Mouse (Mus musculus) kidney, adult 2 months (tissue): ENCODE data around the gene Proser2. TPM values are rescaled to one million over a fixed set of nuclear protein-coding genes. Genes with fewer than 3 reads are reported as not detected.
A peak's percentile ranks its signal among the peaks of the same experiment; 100 is the strongest.

Source experiments
- DNase-seq: peaks from one replicate; pipeline ENCODE4 v3.0.0; 2021
- H3K27ac ChIP-seq: fragments of 200-500 bp; 2 replicates; pipeline ENCODE4 v1.5.1; 2012; ENCODE audit warnings: low read depth, low read length, control low read depth, inconsistent platforms; ENCODE audit not compliant: insufficient read depth
- H3K27me3 ChIP-seq: fragments of 200-500 bp; replicated peaks from 2 replicates; pipeline ENCODE4 v1.6.1; 2012; ENCODE audit warnings: mild to moderate bottlenecking, moderate library complexity, low read length, inconsistent platforms; ENCODE audit not compliant: control insufficient read depth, insufficient read depth
- H3K36me3 ChIP-seq: fragments of 200-500 bp; 2 replicates; pipeline ENCODE4 v1.6.1; 2012; ENCODE audit warnings: mild to moderate bottlenecking, moderate library complexity, low read length, inconsistent platforms; ENCODE audit not compliant: control insufficient read depth, insufficient read depth
- H3K4me1 ChIP-seq: fragments of 200-500 bp; 2 replicates; pipeline ENCODE4 v1.6.1; 2011; ENCODE audit warnings: low read length; ENCODE audit not compliant: control insufficient read depth, insufficient read depth
- H3K4me3 ChIP-seq: fragments of 200-500 bp; 2 replicates; pipeline ENCODE4 v1.5.1; 2011; ENCODE audit warnings: mild to moderate bottlenecking, low read depth, low read length, control low read depth; ENCODE audit not compliant: insufficient read depth
- CTCF ChIP-seq: fragments of 200-500 bp; conservative IDR thresholded peaks from 2 replicates; pipeline ENCODE4 v1.5.1; 2011; ENCODE audit warnings: low read depth, mild to moderate bottlenecking, control low read depth, low read length, moderate library complexity, mixed read lengths; ENCODE audit not compliant: insufficient read depth, insufficient read length
- POLR2A ChIP-seq: fragments of 200-500 bp; IDR thresholded peaks from one replicate; pipeline ENCODE4 v1.6.1; 2011; ENCODE audit warnings: low read depth, low read length, control low read depth
- WGBS: fragments of 180-500 bp; shearing (Covaris S2); methylation state at CpG from one replicate; pipeline ENCODE4 v1.1.7; 2018; 5-methylcytosine and 5-hydroxymethylcytosine counted together
- polyA plus RNA-seq: library from polyadenylated mRNA; depleted of rRNA; stranded (reverse); fragments of >200 nt; gene quantifications from 2 replicates; pipeline ENCODE4 v1.2.3, GENCODE M21; 2012

Proser2 gene
- polyA plus RNA-seq, 1 experiment = 7.9 TPM

GRCm38 (mm10) chr2:6128136-6128805, 1.7 kb downstream of the Proser2 start:
- no peak for DNase-seq
- WGBS = 85% methylated on average over 11 of the region's 11 CpGs

GRCm38 (mm10) chr2:6123046-6123445, 7.0 kb downstream of the Proser2 start:
- Histone ChIP-seq H3K4me1 (no peaks in the 10 kb centered on the region; the same call in 1 of the 2 replicates), H3K27ac (no peak overlapping the region), H3K4me3 (no peak overlapping the region), H3K36me3 (no peaks in the 10 kb centered on the region), H3K27me3 (no peaks in the 10 kb centered on the region)
- no peak for DNase-seq
- WGBS = 88% methylated on average over 7 of the region's 7 CpGs
- TF ChIP-seq POLR2A (no peak), CTCF (no peak)

More at GRCm38 (mm10) chr2:6128136-6128805, 1.7 kb downstream of the Proser2 start:
- TF ChIP-seq POLR2A (no peak), CTCF (no peak)
- no peaks in the 10 kb centered on the region for H3K27me3 ChIP-seq
- H3K4me3 ChIP-seq = no peak overlapping the region
- no peaks in the 10 kb centered on the region for H3K4me1 ChIP-seq
- H3K27ac ChIP-seq = no peak overlapping the region
- H3K36me3 ChIP-seq = no peaks in the 10 kb centered on the region

DNA sequence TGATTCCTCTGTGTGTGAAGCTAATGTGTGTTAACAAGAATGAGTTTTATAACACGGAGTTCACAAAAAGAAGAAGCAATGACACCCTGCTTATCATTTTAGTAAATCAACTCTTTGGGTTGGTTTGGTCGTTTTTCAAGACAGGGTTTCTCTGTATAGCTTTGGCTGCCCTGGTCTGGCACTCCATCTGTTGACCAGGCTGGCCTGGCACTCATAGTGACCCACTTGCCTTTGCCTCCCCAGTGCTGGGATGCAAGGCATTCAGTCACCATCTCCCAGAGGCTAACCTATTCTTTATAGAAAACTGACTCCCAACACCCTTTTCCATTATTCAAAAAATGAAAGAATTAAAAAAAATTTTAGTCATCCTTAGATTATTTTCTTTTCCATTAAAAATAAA, 8.9 kb downstream of the Proser2 start:
- WGBS = 81% methylated on average over 2 of the region's 2 CpGs

GRCm38 (mm10) chr2:6118246-6118645, 11.8 kb downstream of the Proser2 start:
- WGBS = 56% methylated on average over 10 of the region's 10 CpGs

More for the DNA sequence above, 8.9 kb downstream of the Proser2 start:
- Histone ChIP-seq H3K4me3 (no peak overlapping the region), H3K27me3 (no peaks in the 10 kb centered on the region), H3K27ac (no peak overlapping the region), H3K4me1 (no peaks in the 10 kb centered on the region; the same call in 1 of the 2 replicates), H3K36me3 (no peaks in the 10 kb centered on the region)
- TF ChIP-seq POLR2A = no peak
- no peak for TF ChIP-seq CTCF
- no peak for DNase-seq

GRCm38 (mm10) chr2:6113792-6114191, 16.2 kb downstream of the Proser2 start:
- no peak for DNase-seq
- H3K27me3 ChIP-seq = no peaks in the 10 kb centered on the region
- H3K36me3 ChIP-seq = no peaks in the 10 kb centered on the region
- no peak for TF ChIP-seq CTCF
- TF ChIP-seq POLR2A = no peak
- H3K27ac ChIP-seq = no peak overlapping the region
- no peak overlapping the region for H3K4me3 ChIP-seq
- H3K4me1 ChIP-seq = no peaks in the 10 kb centered on the region; the same call in 1 of the 2 replicates
- WGBS = 71% methylated on average over 12 of the region's 12 CpGs

More at GRCm38 (mm10) chr2:6118246-6118645, 11.8 kb downstream of the Proser2 start:
- DNase-seq = peak; percentile 70
- Histone ChIP-seq H3K27me3 (no peaks in the 10 kb centered on the region), H3K4me3 (no peak overlapping the region), H3K4me1 (no peaks in the 10 kb centered on the region; the same call in 1 of the 2 replicates), H3K36me3 (no peaks in the 10 kb centered on the region), H3K27ac (no peak overlapping the region)
- no peak for TF ChIP-seq CTCF
- TF ChIP-seq POLR2A = no peak

DNA sequence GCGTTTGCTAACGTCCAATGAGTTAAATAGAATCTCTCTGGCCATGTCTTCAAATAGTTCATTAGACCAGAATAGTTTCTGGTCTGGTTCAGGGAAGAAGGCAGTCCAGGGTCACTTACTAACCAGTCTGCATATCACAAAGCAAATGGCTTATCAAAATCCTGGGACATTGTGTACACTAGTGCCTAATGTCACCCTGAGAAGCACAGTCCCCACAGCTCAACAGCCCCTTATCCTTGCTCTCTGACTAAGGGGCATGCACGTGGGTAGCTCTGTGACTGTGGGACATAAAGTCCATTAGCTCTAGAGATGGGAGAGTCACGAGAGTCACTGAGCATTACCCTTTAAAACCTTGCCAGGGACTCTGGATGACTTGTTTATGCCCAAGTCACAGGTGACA, 17.4 kb downstream of the Proser2 start:
- 85% methylated on average over 4 of the region's 4 CpGs for WGBS
- H3K27me3 ChIP-seq = no peaks in the 10 kb centered on the region
- TF ChIP-seq POLR2A (no peak), CTCF (no peak)
- H3K4me1 ChIP-seq = no peaks in the 10 kb centered on the region
- no peaks in the 10 kb centered on the region for H3K36me3 ChIP-seq
- DNase-seq = no peak
- H3K27ac ChIP-seq = no peak overlapping the region
- H3K4me3 ChIP-seq = no peak overlapping the region

- Histone ChIP-seq H3K4me3 (no peak overlapping the region), H3K27ac (no peak overlapping the region), H3K36me3 (no peaks in the 10 kb centered on the region), H3K27me3 (no peaks in the 10 kb centered on the region), H3K4me1 (no peaks in the 10 kb centered on the region)
- no peak for TF ChIP-seq POLR2A
- WGBS = 90% methylated on average over 2 of the region's 2 CpGs
- DNase-seq = no peak
Observed at GRCm38 (mm10) chr2:6105437-6105836, 24.6 kb downstream of the Proser2 start.

- H3K4me1 ChIP-seq = no peaks in the 10 kb centered on the region
- 59% methylated on average over 20 of the region's 20 CpGs for WGBS
- TF ChIP-seq CTCF = no peak
- no peak for DNase-seq
- H3K27ac ChIP-seq = no peak overlapping the region
- H3K27me3 ChIP-seq = no peaks in the 10 kb centered on the region
- H3K36me3 ChIP-seq = no peaks in the 10 kb centered on the region
- H3K4me3 ChIP-seq = no peak overlapping the region
Observed at GRCm38 (mm10) chr2:6100755-6101154, 29.3 kb downstream of the Proser2 start.
